Mouse (Mus musculus): ENCODE data around the gene Cmtr1. TPM values are rescaled to one million over a fixed set of nuclear protein-coding genes. Genes with fewer than 3 reads are reported as not detected.
"Not testable (repeated sequence)": the region's sequence is repeated elsewhere in the genome, so short reads cannot be mapped to it uniquely, and the experiment has no call there.

The Cmtr1 gene
- total RNA-seq (2021), result 100 to 1,000 TPM; 139 to 142 TPM
- long read RNA-seq, experiment 1, full-length matches to known transcripts, result 56 of 89 reads
- long read RNA-seq, experiment 1, partial matches to known transcripts, result 12 of 89 reads
- long read RNA-seq, experiment 1, other reads (novel, unspliced or antisense), result 21 of 89 reads
- long read RNA-seq, experiment 2, full-length matches to known transcripts, result 32 of 49 reads
- long read RNA-seq, experiment 2, partial matches to known transcripts, result 1 of 49 reads
- long read RNA-seq, experiment 2, other reads (novel, unspliced or antisense), result 16 of 49 reads

DNA sequence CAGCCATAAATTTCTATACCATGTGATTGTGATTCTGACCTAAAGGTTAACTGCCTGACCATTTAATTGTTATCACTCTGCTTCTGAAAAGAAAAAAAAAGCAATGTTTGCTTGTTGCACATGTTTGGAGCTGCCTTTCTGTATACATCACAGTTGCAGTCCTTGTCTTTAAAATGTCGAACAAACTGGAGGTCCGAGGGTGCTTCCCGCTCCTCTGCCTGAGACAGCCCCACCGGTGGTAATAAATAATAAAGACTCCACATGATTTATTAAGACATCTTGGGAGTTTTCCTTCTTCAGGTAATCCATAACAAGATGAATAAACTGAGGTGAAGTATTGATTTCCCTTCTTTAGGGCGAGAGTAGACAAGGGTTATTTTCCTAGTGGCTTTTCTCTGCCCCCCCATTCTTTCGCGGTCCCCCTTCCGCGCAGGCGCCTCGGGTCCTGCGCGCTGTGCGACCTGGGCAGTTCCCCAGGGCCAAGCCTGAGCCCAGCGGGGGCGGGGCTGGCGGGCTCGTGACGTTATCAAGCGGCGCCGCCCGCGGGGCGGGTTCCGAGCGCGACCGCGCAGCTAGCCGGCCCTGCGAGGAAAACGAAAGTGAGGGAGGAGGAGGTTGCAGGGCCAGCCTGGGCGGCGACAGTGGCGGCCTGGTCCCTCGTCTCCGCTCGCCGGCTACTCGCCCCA lies at the start of gene Cmtr1:
Cmtr1 (plus strand) TSS at position 520 of the 686 bp plus-strand sequence.
- DNase-seq (ENCODE audit: low spot score in 2 of 2), result peak; percentile 92 to 95

- not testable (repeated sequence) for DNase-seq (ENCODE audit: low spot score in 2 of 2)
Observed at GRCm38 (mm10) chr17:29613453-29613852, 46.9 kb upstream of the Cmtr1 start.

DNA sequence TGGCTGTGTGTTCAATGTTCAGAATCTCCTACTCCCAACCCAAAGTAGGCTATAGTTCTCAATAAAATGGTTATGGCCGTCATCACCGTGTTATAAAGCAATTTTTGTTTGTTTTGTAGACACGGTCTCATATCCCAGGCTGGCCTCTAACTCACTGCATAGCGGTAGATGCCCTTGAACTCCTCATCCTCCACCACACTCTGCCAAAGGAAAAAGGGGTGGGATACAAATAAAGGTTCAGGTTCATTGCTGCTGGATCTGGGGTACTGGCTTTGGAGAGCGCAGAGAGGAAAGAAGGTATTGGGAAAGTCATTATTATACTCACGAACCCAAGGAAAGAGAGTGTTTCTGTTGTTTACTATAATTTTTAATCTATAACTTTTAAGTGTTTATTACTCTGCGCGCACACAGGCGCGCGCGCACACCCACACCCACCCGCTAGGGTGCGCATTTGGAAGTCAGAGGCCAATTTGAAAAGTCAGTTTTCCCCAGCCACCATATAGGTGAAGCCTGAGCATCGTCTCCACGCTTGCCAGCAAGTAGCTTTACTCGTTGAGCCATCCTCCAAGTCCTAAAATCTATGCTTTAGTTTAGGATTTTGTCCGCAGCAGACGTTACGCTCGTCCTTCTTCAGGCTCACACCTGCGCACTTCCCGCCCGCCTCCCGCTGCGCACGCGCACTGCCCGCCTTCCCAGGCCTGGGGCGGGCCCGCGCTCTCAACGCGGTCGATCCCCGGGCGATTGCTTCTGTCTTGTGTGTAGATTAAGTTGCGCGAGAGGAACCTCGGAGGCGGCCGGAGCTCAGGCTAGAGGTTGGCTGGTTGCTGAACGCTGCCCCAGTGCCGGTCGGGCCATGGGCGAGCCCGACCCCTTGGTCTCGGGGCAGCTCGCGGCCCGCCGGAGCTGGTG lies 46.0 kb upstream of the Cmtr1 start, which contains the start of the genes Rnf8 and Gm28043:
Rnf8 (plus strand) TSS at position 676 of the 909 bp plus-strand sequence.
Gm28043 (plus strand) TSS at position 762 of the 909 bp plus-strand sequence.
- peak; percentile 94 to 96 for DNase-seq (ENCODE audit: low spot score in 2 of 2)

DNA sequence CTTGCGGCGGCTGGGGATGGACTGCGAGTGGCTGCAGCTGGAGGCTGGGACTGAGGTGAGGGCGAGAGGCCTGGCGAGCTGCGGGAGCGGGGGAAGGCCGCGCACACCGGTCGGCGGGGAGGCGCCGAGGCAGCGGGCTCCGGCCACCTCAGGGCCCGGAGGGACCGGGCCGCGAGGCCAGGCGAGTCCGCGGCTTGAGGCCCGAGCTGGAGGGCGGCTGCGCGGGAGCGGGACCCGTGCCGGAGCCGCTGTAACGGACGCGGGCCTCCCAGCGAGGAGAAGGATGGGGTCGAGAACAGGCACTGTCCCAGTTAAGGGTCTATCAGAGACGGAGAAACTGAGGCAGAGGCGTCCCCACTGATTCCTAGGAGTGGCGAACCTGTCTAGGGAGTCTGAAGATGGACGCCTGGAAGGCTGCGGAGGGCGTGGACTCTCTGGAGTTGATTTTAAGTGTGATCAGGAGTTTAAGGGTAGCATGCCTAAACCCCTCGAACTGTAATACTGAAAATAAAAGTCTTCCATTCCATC lies 45.3 kb upstream of the Cmtr1 start:
- DNase-seq (ENCODE audit: low spot score in 2 of 2), result no peak

GRCm38 (mm10) chr17:29615616-29616015 lies 44.8 kb upstream of the Cmtr1 start:
- no peak for DNase-seq (ENCODE audit: low spot score in 2 of 2)

DNA sequence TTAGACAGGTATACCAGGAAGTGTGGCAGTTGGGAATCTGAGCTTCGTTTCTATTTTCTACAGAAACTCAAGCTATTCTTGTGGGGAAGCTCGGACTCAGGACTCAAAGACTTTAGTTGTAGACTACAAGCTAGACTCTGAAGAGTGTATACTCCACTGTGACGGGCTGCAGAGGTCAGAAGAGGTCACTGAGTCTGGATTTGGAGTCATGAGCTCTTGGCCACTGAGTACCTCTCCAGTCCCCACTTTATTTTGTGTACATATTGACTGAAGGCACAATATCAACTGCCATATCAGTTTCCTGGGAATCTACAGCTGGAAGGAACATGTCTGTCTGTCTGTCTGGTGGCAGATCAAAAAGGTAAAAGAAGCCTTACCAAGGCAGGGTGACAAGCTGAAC lies 41.2 kb upstream of the Cmtr1 start:
- no peak for DNase-seq (ENCODE audit: low spot score in 2 of 2)

GRCm38 (mm10) chr17:29623488-29623887 lies 36.9 kb upstream of the Cmtr1 start:
- DNase-seq (ENCODE audit: low spot score in 2 of 2), result peak; percentile 24 to 31

DNA sequence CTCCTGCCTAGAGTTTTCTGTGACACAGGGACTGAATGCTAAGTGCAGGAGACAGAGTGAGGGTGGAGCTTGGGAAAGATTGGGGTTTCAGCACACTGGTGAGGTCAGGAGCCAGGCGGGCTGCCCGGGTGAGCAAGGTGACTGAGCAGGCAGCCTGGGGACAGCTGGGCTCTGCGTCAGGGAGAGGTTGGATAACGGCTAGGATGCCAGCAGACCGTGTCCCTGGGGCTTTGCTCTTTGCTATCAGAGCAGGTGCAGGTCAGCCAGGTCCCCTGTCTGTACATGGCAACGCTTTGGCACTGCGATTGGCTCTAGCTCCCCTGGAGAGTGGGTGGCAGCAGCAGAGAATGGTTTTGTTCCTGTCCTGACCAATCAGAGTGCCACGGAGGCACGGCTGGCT lies 33.1 kb upstream of the Cmtr1 start:
- DNase-seq (ENCODE audit: low spot score in 2 of 2), result no peak

GRCm38 (mm10) chr17:29628946-29629345 lies 31.4 kb upstream of the Cmtr1 start:
- no peak for DNase-seq (ENCODE audit: low spot score in 2 of 2)

- DNase-seq (ENCODE audit: low spot score in 2 of 2), result no peak
Observed at GRCm38 (mm10) chr17:29629620-29630019, 30.8 kb upstream of the Cmtr1 start.

GRCm38 (mm10) chr17:29632312-29632711 lies 28.1 kb upstream of the Cmtr1 start:
- DNase-seq (ENCODE audit: low spot score in 2 of 2), result no peak

DNA sequence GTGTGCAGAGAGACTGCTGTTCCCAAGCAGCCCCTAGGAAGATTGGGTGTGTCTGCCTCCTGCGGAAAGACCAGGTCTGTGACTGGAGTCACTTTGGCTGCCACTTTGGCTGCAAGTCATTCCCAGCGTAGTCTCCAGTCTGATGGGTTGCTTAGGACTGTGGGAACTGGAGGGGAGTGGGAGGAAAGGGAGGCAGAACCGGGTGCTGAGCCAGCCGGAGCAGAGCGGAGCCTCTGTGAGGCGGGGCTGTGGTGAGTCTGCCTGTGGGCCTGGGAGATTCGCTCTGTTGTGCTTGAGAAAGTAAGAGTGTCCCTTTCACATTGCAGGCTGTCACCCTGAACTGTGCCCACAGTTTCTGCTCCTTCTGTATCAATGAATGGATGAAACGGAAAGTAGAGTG lies 24.9 kb upstream of the Cmtr1 start:
- peak; percentile 28 to 36 for DNase-seq (ENCODE audit: low spot score in 2 of 2)

GRCm38 (mm10) chr17:29636118-29636517 lies 24.3 kb upstream of the Cmtr1 start:
- peak; percentile 49 for DNase-seq (ENCODE audit: low spot score in 2 of 2)

DNA sequence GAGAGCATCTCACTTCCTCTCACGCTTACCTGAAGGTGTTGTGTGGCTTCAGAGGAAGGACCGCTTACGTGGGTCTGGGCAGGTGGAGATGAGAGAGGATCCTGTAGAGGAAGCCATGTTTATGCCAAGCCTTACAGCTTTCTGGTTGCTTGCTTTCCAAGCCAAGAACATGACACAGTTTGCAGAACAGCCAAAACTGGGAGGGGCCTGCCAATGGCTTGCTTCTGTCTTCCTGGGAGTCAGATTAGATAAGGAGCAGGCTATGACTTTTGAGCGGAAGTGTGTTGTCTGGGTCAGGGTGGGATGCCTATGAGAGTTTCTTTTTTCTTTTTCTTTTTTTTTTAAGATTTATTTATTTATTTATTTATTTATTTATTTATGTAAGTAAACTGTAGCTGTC lies 23.0 kb upstream of the Cmtr1 start:
- DNase-seq (ENCODE audit: low spot score in 2 of 2), result no peak

DNA sequence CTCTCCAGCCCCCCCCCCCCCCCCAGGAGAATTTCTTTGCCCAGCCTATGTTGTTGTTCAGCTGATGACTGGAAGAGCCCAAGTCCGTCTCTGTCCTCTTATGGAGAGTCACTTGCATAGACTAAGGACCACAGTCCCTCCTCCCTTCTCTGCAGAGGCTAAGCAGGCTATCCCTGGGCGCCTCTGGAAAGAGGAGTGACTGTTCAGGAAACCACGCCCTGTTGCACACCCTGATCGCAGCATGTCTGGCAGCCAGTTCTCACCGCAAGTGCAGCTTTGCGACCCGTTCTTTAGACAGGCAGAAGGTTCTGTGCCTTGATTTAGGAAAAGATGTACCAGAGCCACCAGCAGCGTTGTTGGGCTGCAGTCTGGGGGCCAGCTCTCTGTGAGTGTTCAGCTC lies 22.5 kb upstream of the Cmtr1 start:
- DNase-seq (ENCODE audit: low spot score in 2 of 2), result no peak

- DNase-seq (ENCODE audit: low spot score in 2 of 2), result no peak
Observed at GRCm38 (mm10) chr17:29640971-29641370, 19.4 kb upstream of the Cmtr1 start.

GRCm38 (mm10) chr17:29642219-29642618 lies 18.2 kb upstream of the Cmtr1 start:
- no peak for DNase-seq (ENCODE audit: low spot score in 2 of 2)

DNA sequence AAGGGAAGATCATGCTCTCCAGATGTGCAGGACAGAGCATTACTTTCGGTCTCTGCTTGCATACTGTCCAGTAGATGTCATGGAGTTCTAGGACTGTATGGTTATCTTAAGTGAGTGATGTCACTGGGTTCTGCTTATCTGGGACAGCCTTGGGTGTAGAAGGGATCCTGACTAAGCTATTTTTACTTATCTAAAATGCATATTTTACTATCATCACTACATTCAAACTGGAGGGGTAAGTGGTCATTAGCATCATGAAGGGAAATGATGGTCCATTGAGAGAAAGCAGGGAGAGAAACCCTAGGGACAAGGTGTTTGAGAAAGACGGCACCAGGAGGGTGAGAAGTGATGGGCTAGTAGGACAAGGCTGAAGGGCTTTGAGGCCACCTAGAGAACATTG lies 2.1 kb upstream of the Cmtr1 start:
- DNase-seq (ENCODE audit: low spot score in 2 of 2), result no peak

DNA sequence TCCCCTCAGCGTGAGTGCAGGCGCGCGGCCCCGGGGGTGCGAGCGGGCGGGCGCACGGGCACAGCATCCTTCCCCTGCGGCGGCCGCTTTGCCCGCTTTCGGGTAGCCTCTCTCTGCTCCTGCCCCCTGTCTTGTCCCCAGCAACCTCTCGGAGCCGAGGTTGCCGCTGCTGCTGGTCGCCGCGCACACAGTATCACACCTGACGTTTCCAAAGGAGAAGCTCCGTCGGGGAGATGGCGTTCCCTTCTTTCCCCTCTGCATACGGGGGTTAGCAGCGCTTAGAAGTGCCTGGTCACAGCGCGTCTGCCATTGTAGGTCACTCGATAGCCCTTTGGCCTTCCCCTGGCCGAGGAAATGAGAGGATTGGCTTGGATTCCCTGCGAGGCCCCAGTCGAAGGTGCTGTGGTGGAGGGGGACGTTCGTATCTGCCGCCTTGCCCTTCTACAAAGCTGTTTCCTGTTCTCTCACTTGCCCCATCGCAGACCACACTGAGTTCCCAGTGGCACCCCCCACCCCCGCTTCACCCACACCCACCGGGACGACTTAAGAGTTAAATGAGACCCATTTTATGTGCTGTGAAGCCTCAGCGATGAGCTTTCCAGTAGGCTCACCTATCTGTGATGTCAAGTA lies 482 bp downstream of the Cmtr1 start:
- DNase-seq (ENCODE audit: low spot score in 2 of 2), result peak in 1 of 2 experiments; percentile 18

DNA sequence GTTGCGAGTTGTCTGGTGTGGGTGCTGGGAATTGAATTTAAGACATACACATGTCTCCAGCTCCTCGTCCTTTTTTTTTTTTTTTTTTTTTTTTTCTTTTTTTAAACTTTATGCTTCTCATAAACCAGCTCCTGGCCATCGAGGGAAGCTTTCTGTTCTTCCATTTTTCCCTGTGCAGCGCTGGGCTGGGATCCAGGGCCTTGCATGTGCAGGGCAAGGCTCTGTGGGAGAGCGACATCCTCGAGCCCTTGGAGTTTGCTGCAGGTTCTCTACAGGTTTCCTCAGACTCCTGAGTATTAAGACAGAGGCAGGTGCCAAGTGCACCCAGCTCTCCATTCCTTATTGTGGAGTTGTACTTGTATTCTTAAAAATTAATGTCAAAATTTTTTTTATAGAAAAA lies 1.8 kb downstream of the Cmtr1 start:
- no peak for DNase-seq (ENCODE audit: low spot score in 2 of 2)

All from left cerebral cortex, adult 18-20 months (tissue).